Mouse (Mus musculus) CD4-positive, CD25-positive, alpha-beta regulatory T cell, adult 2 months (primary cell): ENCODE data around the gene Rnf149.
"Not testable (repeated sequence)": the region's sequence is repeated elsewhere in the genome, so short reads cannot be mapped to it uniquely, and the experiment has no call there.

ENCODE experiments used
- DNase-seq: peaks from one replicate; pipeline ENCODE4 v3.0.0-alpha.2; 2012; ENCODE audit warnings: low read depth, low spot score

Rnf149 gene

GRCm38 (mm10) chr1:39577253-39577705 lies at the start of gene Rnf149:
Gene Rnf149, minus strand, starts transcription at chr1:39577405.
- DNase-seq: peak; percentile 98

GRCm38 (mm10) chr1:39625491-39625890 lies 48.3 kb upstream of the Rnf149 start:
- DNase-seq: no peak

GRCm38 (mm10) chr1:39623729-39624128 lies 46.5 kb upstream of the Rnf149 start:
- DNase-seq: no peak

GRCm38 (mm10) chr1:39623106-39623505 lies 45.9 kb upstream of the Rnf149 start:
- no peak for DNase-seq

GRCm38 (mm10) chr1:39618524-39618923 lies 41.3 kb upstream of the Rnf149 start:
- no peak for DNase-seq

GRCm38 (mm10) chr1:39615526-39615925 lies 38.3 kb upstream of the Rnf149 start:
- DNase-seq: no peak

GRCm38 (mm10) chr1:39614462-39615279 lies 37.5 kb upstream of the Rnf149 start:
- DNase-seq: peak; percentile 64

GRCm38 (mm10) chr1:39613061-39613460 lies 35.9 kb upstream of the Rnf149 start:
- DNase-seq: no peak

- DNase-seq: no peak
Observed at GRCm38 (mm10) chr1:39612491-39612890, 35.3 kb upstream of the Rnf149 start.

- DNase-seq: no peak
Observed at GRCm38 (mm10) chr1:39608534-39608933, 31.3 kb upstream of the Rnf149 start.

GRCm38 (mm10) chr1:39602477-39602876 lies 25.3 kb upstream of the Rnf149 start:
- no peak for DNase-seq

- no peak for DNase-seq
Observed at GRCm38 (mm10) chr1:39598726-39599125, 21.5 kb upstream of the Rnf149 start.

GRCm38 (mm10) chr1:39597135-39597534 lies 19.9 kb upstream of the Rnf149 start:
- DNase-seq: not testable (repeated sequence)

- no peak for DNase-seq
Observed at GRCm38 (mm10) chr1:39593836-39594235, 16.6 kb upstream of the Rnf149 start.

- no peak for DNase-seq
Observed at GRCm38 (mm10) chr1:39592090-39592489, 14.9 kb upstream of the Rnf149 start.

- DNase-seq: not testable (repeated sequence)
Observed at GRCm38 (mm10) chr1:39591557-39591956, 14.4 kb upstream of the Rnf149 start.

- DNase-seq: no peak
Observed at GRCm38 (mm10) chr1:39590193-39590592, 13.0 kb upstream of the Rnf149 start.

- DNase-seq: no peak
Observed at GRCm38 (mm10) chr1:39585416-39585815, 8.2 kb upstream of the Rnf149 start.

GRCm38 (mm10) chr1:39583173-39583572 lies 6.0 kb upstream of the Rnf149 start:
- DNase-seq: no peak

- no peak for DNase-seq
Observed at GRCm38 (mm10) chr1:39581215-39581614, 4.0 kb upstream of the Rnf149 start.

GRCm38 (mm10) chr1:39579139-39579538 lies 1.9 kb upstream of the Rnf149 start:
- DNase-seq: no peak

- DNase-seq: no peak
Observed at GRCm38 (mm10) chr1:39578446-39578845, 1.2 kb upstream of the Rnf149 start.
